Mouse (Mus musculus) myocyte (in vitro differentiated cells): Measurements from ENCODE around the gene Slain1.

ENCODE experiments used
- E2F4 ChIP-seq: IDR thresholded peaks from one replicate; pipeline ENCODE4 v1.6.1; 2011; ENCODE audit warnings: mild to moderate bottlenecking, control low read depth, moderate library complexity; ENCODE audit not compliant: insufficient read depth
- TCF12 ChIP-seq: IDR thresholded peaks from one replicate; pipeline ENCODE4 v1.6.1; 2011; ENCODE audit warnings: mild to moderate bottlenecking, control low read depth; ENCODE audit not compliant: poor library complexity, insufficient read depth, severe bottlenecking

DNA sequence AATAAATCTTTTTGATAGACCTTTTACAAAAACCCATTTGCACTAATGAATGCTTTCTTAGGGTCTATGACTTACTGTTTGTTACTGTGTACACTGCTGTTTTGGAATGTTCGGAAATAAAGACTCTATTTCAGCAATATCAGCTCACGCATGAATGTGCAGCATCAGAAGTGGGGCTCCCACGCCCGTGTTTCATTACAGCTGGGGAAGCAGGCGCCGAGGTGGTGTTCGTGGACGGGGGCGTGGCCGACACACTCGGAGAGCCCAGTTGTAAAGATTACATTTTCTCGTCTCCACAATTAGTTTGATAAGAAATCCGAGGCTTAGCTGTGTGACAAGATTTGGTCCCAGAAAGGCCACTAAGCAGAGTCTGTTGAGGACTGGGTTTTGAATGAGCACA, 54.7 kb downstream of the Slain1 start:
- no peak for TF ChIP-seq E2F4
- TF ChIP-seq TCF12 = no peak
